Mouse (Mus musculus): ENCODE measurements around the gene Zfp607b. TPM values are rescaled to one million over a fixed set of nuclear protein-coding genes. Genes with fewer than 3 reads are reported as not detected.

Gene Zfp607b
- polyA plus RNA-seq, 1 experiment from 2014 or later, result 1.5 TPM

- peaks cover 35% of the 10 kb centered on the region for H3K36me3 ChIP-seq
- H3K27me3 ChIP-seq (replicated peaks), result peaks cover 92% of the 10 kb centered on the region
- peak overlapping the region; percentile 9; the same call in 1 of the 2 replicates for H3K4me3 ChIP-seq
- peaks cover 9% of the 10 kb centered on the region for H3K4me1 ChIP-seq
- H3K27ac ChIP-seq (replicated peaks), result no peak overlapping the region
- H3K9ac ChIP-seq, result peak overlapping the region; percentile 28; the same call in 1 of the 2 replicates
- ATAC-seq (ENCODE audit: extremely low read depth, insufficient number of reproducible peaks, low FRiP score, low TSS enrichment), result no peak
- peak overlapping the region; percentile 27; the same call in 1 of the 2 replicates for H3K4me2 ChIP-seq
- WGBS, result 15% methylated on average over 53 of the region's 53 CpGs
- H3K9me3 ChIP-seq, result no peaks in the 10 kb centered on the region
These were observed 31.2 kb upstream of the Zfp607b start for GRCm38 (mm10) chr7:27657824-27658395.

- Histone ChIP-seq H3K9me3 (no peaks in the 10 kb centered on the region), H3K9ac (no peak overlapping the region), H3K36me3 (peaks cover 38% of the 10 kb centered on the region), H3K4me3 (no peak overlapping the region), H3K4me2 (no peak overlapping the region), H3K27ac (replicated peaks) (no peak overlapping the region), H3K4me1 (peaks cover 6% of the 10 kb centered on the region), H3K27me3 (replicated peaks) (peaks cover 86% of the 10 kb centered on the region)
- WGBS, result 45% methylated on average over 14 of the region's 14 CpGs
- no peak for ATAC-seq (ENCODE audit: extremely low read depth, insufficient number of reproducible peaks, low FRiP score, low TSS enrichment)
These were observed 30.2 kb upstream of the Zfp607b start for GRCm38 (mm10) chr7:27658712-27659663.

GRCm38 (mm10) chr7:27662038-27662437 lies 27.1 kb upstream of the Zfp607b start:
- Histone ChIP-seq H3K9me3 (no peaks in the 10 kb centered on the region), H3K4me1 (no peaks in the 10 kb centered on the region; the same call in 1 of the 2 replicates), H3K4me2 (no peak overlapping the region), H3K36me3 (peaks cover 42% of the 10 kb centered on the region), H3K9ac (no peak overlapping the region), H3K27ac (replicated peaks) (no peak overlapping the region), H3K4me3 (no peak overlapping the region), H3K27me3 (replicated peaks) (peaks cover 80% of the 10 kb centered on the region)
- no peak for ATAC-seq (ENCODE audit: extremely low read depth, insufficient number of reproducible peaks, low FRiP score, low TSS enrichment)
- WGBS, result 74% methylated on average over 4 of the region's 4 CpGs

- H3K4me2 ChIP-seq, result peak overlapping the region; percentile 100
- no peaks in the 10 kb centered on the region for H3K27me3 ChIP-seq (replicated peaks)
- WGBS, result 51% methylated on average over 9 of the region's 9 CpGs
- H3K4me3 ChIP-seq, result peak overlapping the region; percentile 91
- peak overlapping the region; percentile 94 for H3K9ac ChIP-seq
- ATAC-seq (ENCODE audit: extremely low read depth, insufficient number of reproducible peaks, low FRiP score, low TSS enrichment), result no peak
- H3K36me3 ChIP-seq, result peaks cover 11% of the 10 kb centered on the region
- no peak overlapping the region for H3K27ac ChIP-seq (replicated peaks)
- H3K9me3 ChIP-seq, result no peaks in the 10 kb centered on the region
- H3K4me1 ChIP-seq, result peaks cover 26% of the 10 kb centered on the region
These were observed 16.0 kb upstream of the Zfp607b start for GRCm38 (mm10) chr7:27673064-27673574.

GRCm38 (mm10) chr7:27673575-27674131 lies 15.5 kb upstream of the Zfp607b start:
- Histone ChIP-seq H3K9me3 (no peaks in the 10 kb centered on the region), H3K4me1 (peaks cover 26% of the 10 kb centered on the region), H3K27ac (replicated peaks) (peak overlapping the region; percentile 87; the same call in 1 of the 2 replicates), H3K27me3 (replicated peaks) (no peaks in the 10 kb centered on the region), H3K4me3 (peak overlapping the region; percentile 91), H3K36me3 (peaks cover 7% of the 10 kb centered on the region), H3K4me2 (peak overlapping the region; percentile 100), H3K9ac (peak overlapping the region; percentile 94)
- 2% methylated on average over 51 of the region's 52 CpGs for WGBS
- ATAC-seq (ENCODE audit: extremely low read depth, insufficient number of reproducible peaks, low FRiP score, low TSS enrichment), result no peak

- under 1% methylated on average over 32 of the region's 38 CpGs for WGBS
- Histone ChIP-seq H3K4me2 (peak overlapping the region; percentile 100), H3K27me3 (replicated peaks) (no peaks in the 10 kb centered on the region), H3K9me3 (no peaks in the 10 kb centered on the region), H3K4me1 (peaks cover 26% of the 10 kb centered on the region), H3K4me3 (peak overlapping the region; percentile 91), H3K36me3 (peaks cover 7% of the 10 kb centered on the region), H3K27ac (replicated peaks) (peak overlapping the region; percentile 87), H3K9ac (peak overlapping the region; percentile 94)
- no peak; the same call in 1 of the 2 replicates for ATAC-seq (ENCODE audit: extremely low read depth, insufficient number of reproducible peaks, low FRiP score, low TSS enrichment)
These were observed 15.0 kb upstream of the Zfp607b start for GRCm38 (mm10) chr7:27674195-27674521.

- ATAC-seq (ENCODE audit: extremely low read depth, insufficient number of reproducible peaks, low FRiP score, low TSS enrichment), result peak; percentile 95
- Histone ChIP-seq H3K9me3 (no peaks in the 10 kb centered on the region), H3K4me3 (peak within 1 kb of the TSS; percentile 91), H3K27ac (replicated peaks) (peak within 1 kb of the TSS; percentile 87), H3K36me3 (peaks cover 7% of the 10 kb centered on the region), H3K4me2 (peak within 1 kb of the TSS; percentile 100), H3K27me3 (replicated peaks) (no peaks in the 10 kb centered on the region), H3K4me1 (peaks cover 26% of the 10 kb centered on the region), H3K9ac (peak within 1 kb of the TSS; percentile 94)
- under 1% methylated on average over 31 of the region's 31 CpGs for WGBS
These were observed 14.5 kb upstream of the Zfp607b start, which contains the start of gene Map3k10 for GRCm38 (mm10) chr7:27674522-27675221. TSS of gene Map3k10 (minus strand) at chr7:27674598.

GRCm38 (mm10) chr7:27675222-27675612 lies 13.9 kb upstream of the Zfp607b start:
- H3K4me3 ChIP-seq, result peak overlapping the region; percentile 91
- peak overlapping the region; percentile 94; the same call in 1 of the 2 replicates for H3K9ac ChIP-seq
- H3K4me1 ChIP-seq, result peaks cover 26% of the 10 kb centered on the region
- 28% methylated on average over 14 of the region's 14 CpGs for WGBS
- no peak overlapping the region for H3K27ac ChIP-seq (replicated peaks)
- no peaks in the 10 kb centered on the region for H3K9me3 ChIP-seq
- peaks cover 2% of the 10 kb centered on the region for H3K36me3 ChIP-seq
- ATAC-seq (ENCODE audit: extremely low read depth, insufficient number of reproducible peaks, low FRiP score, low TSS enrichment), result no peak
- H3K27me3 ChIP-seq (replicated peaks), result no peaks in the 10 kb centered on the region
- peak overlapping the region; percentile 100 for H3K4me2 ChIP-seq

GRCm38 (mm10) chr7:27683218-27683617 lies 5.9 kb upstream of the Zfp607b start:
- no peak overlapping the region for H3K4me3 ChIP-seq
- H3K27ac ChIP-seq (replicated peaks), result no peak overlapping the region
- no peak for ATAC-seq (ENCODE audit: extremely low read depth, insufficient number of reproducible peaks, low FRiP score, low TSS enrichment)
- no peaks in the 10 kb centered on the region for H3K9me3 ChIP-seq
- peaks cover 22% of the 10 kb centered on the region for H3K27me3 ChIP-seq (replicated peaks)
- no peak overlapping the region for H3K9ac ChIP-seq
- peaks cover 14% of the 10 kb centered on the region for H3K4me1 ChIP-seq
- no peaks in the 10 kb centered on the region for H3K36me3 ChIP-seq
- WGBS, result 24% methylated on average over 2 of the region's 2 CpGs
- H3K4me2 ChIP-seq, result no peak overlapping the region

GRCm38 (mm10) chr7:27685220-27685619 lies 3.9 kb upstream of the Zfp607b start:
- H3K9ac ChIP-seq, result no peak overlapping the region
- no peak for ATAC-seq (ENCODE audit: extremely low read depth, insufficient number of reproducible peaks, low FRiP score, low TSS enrichment)
- H3K4me1 ChIP-seq, result peaks cover 25% of the 10 kb centered on the region
- peak overlapping the region; percentile 40 for H3K4me2 ChIP-seq
- 31% methylated on average over 5 of the region's 5 CpGs for WGBS
- H3K27ac ChIP-seq (replicated peaks), result no peak overlapping the region
- H3K27me3 ChIP-seq (replicated peaks), result peaks cover 22% of the 10 kb centered on the region
- no peaks in the 10 kb centered on the region for H3K36me3 ChIP-seq
- no peaks in the 10 kb centered on the region for H3K9me3 ChIP-seq
- 0 out of 2 replicates have a peak overlapping the region, but pooled peaks have one; percentile 8 for H3K4me3 ChIP-seq

Measured in heart, embryonic 13.5 days (tissue).